Mouse (Mus musculus): Measurements from ENCODE around the gene Ccdc117. TPM values are rescaled to one million over a fixed set of nuclear protein-coding genes. Genes with fewer than 3 reads are reported as not detected.
"Not testable (repeated sequence)": the region's sequence is repeated elsewhere in the genome, so short reads cannot be mapped to it uniquely, and the experiment has no call there.

Ccdc117 gene
- total and polyA plus RNA-seq, 3 experiments, result 6.0 to 25.6 (median 21.7) TPM

DNA sequence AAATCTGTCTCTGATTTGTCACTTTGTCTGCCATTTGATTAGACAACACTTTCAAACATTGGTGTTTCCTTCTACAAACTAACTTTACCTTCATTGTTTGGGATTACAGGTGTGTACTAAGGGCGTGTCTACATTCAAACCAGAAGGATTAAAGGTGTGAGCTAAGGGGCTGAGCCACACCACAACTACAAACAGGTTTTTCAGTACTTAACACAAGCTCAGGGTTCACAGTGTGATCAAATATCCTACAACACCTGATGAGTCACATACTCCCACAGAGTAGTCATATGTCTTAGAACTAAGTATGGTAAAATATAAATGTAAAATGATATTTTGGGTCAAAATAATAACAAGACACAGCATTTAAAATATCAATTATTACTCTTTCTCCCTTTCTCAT is 9.9 kb upstream of the Ccdc117 start:
- no peak overlapping the region for H3K4me3 ChIP-seq
- H3K27ac ChIP-seq, result no peak overlapping the region
- 76% methylated on average over 1 of the region's 1 CpGs for WGBS
- TF ChIP-seq EP300 (IDR thresholded peaks at IDR 0.05; ENCODE audit: insufficient read depth, low read depth, low read length) (no peak), POLR2A (IDR thresholded peaks at IDR 0.05; ENCODE audit: insufficient read depth, low read depth, low read length) (no peak), CTCF (IDR thresholded peaks at IDR 0.05) (no peak)
- H3K36me3 ChIP-seq (ENCODE audit: control insufficient read depth, insufficient read depth, low read length), result no peaks in the 10 kb centered on the region
- H3K27me3 ChIP-seq (ENCODE audit: control insufficient read depth, insufficient read depth, low read length), result no peaks in the 10 kb centered on the region
- H3K79me2 ChIP-seq (replicated peaks; ENCODE audit: control insufficient read depth, insufficient read depth, low read length), result no peaks in the 10 kb centered on the region
- DNase-seq, result no peak
- H3K4me1 ChIP-seq (ENCODE audit: control insufficient read depth, insufficient read depth, low read length), result no peaks in the 10 kb centered on the region
- intact Hi-C loops (cut with DNase I), result no loop called here
- H3K9ac ChIP-seq (ENCODE audit: low read depth, low read length), result no peak overlapping the region

DNA sequence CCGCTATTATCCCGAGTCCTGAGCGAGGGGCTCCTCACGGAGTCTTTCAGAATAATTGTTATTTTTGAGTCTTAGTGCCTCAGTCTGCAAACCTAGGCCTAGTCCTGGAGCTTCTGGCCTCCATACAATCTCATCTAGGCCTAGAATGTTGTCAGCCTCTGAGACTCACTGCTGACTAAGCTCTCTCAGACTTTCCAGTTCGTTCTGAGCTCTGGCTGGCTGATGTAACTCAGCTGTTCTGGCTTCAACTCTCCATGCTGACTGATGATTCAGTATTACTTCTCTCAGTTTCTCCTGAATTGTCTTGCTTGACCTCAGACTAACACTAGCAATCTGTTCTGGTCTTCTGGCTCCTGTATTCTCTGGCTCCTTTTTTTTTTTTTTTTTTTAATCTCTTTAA is 9.4 kb upstream of the Ccdc117 start:
- H3K36me3 ChIP-seq (ENCODE audit: control insufficient read depth, insufficient read depth, low read length), result no peaks in the 10 kb centered on the region
- intact Hi-C loops (cut with DNase I), result no loop called here
- no peak overlapping the region for H3K9ac ChIP-seq (ENCODE audit: low read depth, low read length)
- H3K27me3 ChIP-seq (ENCODE audit: control insufficient read depth, insufficient read depth, low read length), result no peaks in the 10 kb centered on the region
- H3K4me1 ChIP-seq (ENCODE audit: control insufficient read depth, insufficient read depth, low read length), result no peaks in the 10 kb centered on the region
- H3K27ac ChIP-seq, result no peak overlapping the region
- no peak for TF ChIP-seq EP300 (IDR thresholded peaks at IDR 0.05; ENCODE audit: insufficient read depth, low read depth, low read length)
- no peak for TF ChIP-seq POLR2A (IDR thresholded peaks at IDR 0.05; ENCODE audit: insufficient read depth, low read depth, low read length)
- TF ChIP-seq CTCF (IDR thresholded peaks at IDR 0.05), result no peak
- 87% methylated on average over 5 of the region's 5 CpGs for WGBS
- H3K79me2 ChIP-seq (replicated peaks; ENCODE audit: control insufficient read depth, insufficient read depth, low read length), result no peaks in the 10 kb centered on the region
- no peak overlapping the region for H3K4me3 ChIP-seq
- DNase-seq, result no peak

DNA sequence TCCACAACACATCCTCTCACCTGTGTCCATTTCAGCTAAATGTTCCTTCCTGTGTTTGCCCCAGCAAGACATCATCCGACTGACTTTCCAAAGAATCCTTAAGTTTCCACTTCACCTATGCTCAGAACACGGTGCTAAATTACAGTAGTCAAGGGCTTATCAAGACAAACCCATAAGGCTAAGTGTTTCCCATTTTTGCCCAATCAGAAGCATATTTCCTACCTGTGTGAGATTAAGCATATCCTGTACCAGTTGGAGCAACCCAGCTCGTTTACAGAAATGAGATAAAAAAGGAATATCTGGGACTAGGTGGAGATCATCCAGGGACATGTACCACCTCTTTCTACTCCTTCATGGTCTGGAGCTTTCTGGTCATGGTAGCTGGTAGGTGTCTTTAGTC is 4.7 kb upstream of the Ccdc117 start:
- no peaks in the 10 kb centered on the region for H3K27me3 ChIP-seq (ENCODE audit: control insufficient read depth, insufficient read depth, low read length)
- no peak overlapping the region for H3K4me3 ChIP-seq
- H3K27ac ChIP-seq, result no peak overlapping the region
- H3K4me1 ChIP-seq (ENCODE audit: control insufficient read depth, insufficient read depth, low read length), result no peaks in the 10 kb centered on the region
- DNase-seq, result no peak
- 67% methylated on average over 3 of the region's 3 CpGs for WGBS
- TF ChIP-seq CTCF (IDR thresholded peaks at IDR 0.05), result no peak
- no peak for TF ChIP-seq EP300 (IDR thresholded peaks at IDR 0.05; ENCODE audit: insufficient read depth, low read depth, low read length)
- TF ChIP-seq POLR2A (IDR thresholded peaks at IDR 0.05; ENCODE audit: insufficient read depth, low read depth, low read length), result no peak
- no peaks in the 10 kb centered on the region for H3K36me3 ChIP-seq (ENCODE audit: control insufficient read depth, insufficient read depth, low read length)
- H3K79me2 ChIP-seq (replicated peaks; ENCODE audit: control insufficient read depth, insufficient read depth, low read length), result no peaks in the 10 kb centered on the region
- intact Hi-C loops (cut with DNase I), result loop anchor here (10.0 kb wide), 1 partner anchor 338 kb away; no protein-coding TSS in a partner anchor
- H3K9ac ChIP-seq (ENCODE audit: low read depth, low read length), result no peak overlapping the region

DNA sequence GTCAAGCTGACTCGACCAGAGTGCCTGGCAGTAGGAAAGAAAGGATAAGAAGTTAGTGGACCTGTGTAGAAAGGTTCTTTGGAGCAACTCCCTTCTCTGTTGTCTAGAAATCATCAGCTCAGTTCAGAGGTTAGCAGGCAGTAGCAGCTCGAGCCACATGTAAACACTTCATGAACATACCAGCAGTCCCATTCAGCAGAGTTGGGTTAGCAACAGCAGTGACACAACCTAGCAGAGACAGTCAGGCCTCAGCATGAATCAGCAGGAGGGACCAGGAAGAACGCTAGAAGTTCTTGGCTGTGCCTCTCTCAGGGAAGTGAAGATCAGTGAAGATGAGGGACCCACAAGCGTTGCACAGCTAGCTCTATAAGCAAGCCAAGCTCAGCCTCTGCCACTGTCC is 3.5 kb upstream of the Ccdc117 start:
- Histone ChIP-seq H3K79me2 (replicated peaks; ENCODE audit: control insufficient read depth, insufficient read depth, low read length) (0 out of 2 replicates have a peak, but pooled peaks cover 1% of the 10 kb centered on the region), H3K27ac (no peak overlapping the region), H3K4me3 (no peak overlapping the region), H3K36me3 (ENCODE audit: control insufficient read depth, insufficient read depth, low read length) (peaks cover 6% of the 10 kb centered on the region), H3K4me1 (ENCODE audit: control insufficient read depth, insufficient read depth, low read length) (peaks cover under 1% of the 10 kb centered on the region; the same call in 1 of the 2 replicates), H3K9ac (ENCODE audit: low read depth, low read length) (no peak overlapping the region), H3K27me3 (ENCODE audit: control insufficient read depth, insufficient read depth, low read length) (no peaks in the 10 kb centered on the region)
- no peak for TF ChIP-seq EP300 (IDR thresholded peaks at IDR 0.05; ENCODE audit: insufficient read depth, low read depth, low read length)
- TF ChIP-seq POLR2A (IDR thresholded peaks at IDR 0.05; ENCODE audit: insufficient read depth, low read depth, low read length), result no peak
- no peak for TF ChIP-seq CTCF (IDR thresholded peaks at IDR 0.05)
- 65% methylated on average over 4 of the region's 4 CpGs for WGBS
- no peak for DNase-seq
- intact Hi-C loops (cut with DNase I), result loop anchor here (10.0 kb wide), 1 partner anchor 339 kb away; no protein-coding TSS in a partner anchor

DNA sequence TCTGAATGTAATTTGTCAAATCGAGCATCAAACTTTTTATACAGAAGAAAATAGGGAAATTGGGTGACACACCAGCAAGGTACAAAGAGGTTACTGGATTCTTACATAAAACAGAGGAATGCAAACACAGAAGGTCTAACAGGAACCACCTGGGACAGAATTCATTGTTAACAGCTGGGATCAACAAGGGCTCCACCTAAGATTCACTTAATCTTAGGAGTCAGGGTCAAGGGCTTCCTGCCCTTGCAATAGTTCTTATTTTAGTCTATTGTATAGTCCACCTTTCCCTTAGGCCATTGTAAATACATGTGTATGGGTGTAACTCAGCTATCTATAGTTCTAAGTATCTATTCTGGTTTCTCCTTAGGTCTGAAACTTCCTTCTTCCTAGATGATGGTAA is 2.7 kb upstream of the Ccdc117 start:
- not testable (repeated sequence) for H3K4me3 ChIP-seq; H3K79me2 ChIP-seq (replicated peaks; ENCODE audit: control insufficient read depth, insufficient read depth, low read length); H3K27me3 ChIP-seq (ENCODE audit: control insufficient read depth, insufficient read depth, low read length); H3K27ac ChIP-seq; H3K9ac ChIP-seq (ENCODE audit: low read depth, low read length); DNase-seq; H3K4me1 ChIP-seq (ENCODE audit: control insufficient read depth, insufficient read depth, low read length)
- peaks cover 11% of the 10 kb centered on the region for H3K36me3 ChIP-seq (ENCODE audit: control insufficient read depth, insufficient read depth, low read length)
- WGBS, result 50% methylated on average over 1 of the region's 1 CpGs
- intact Hi-C loops (cut with DNase I), result loop anchor here (10.0 kb wide), 1 partner anchor 340 kb away; no protein-coding TSS in a partner anchor

DNA sequence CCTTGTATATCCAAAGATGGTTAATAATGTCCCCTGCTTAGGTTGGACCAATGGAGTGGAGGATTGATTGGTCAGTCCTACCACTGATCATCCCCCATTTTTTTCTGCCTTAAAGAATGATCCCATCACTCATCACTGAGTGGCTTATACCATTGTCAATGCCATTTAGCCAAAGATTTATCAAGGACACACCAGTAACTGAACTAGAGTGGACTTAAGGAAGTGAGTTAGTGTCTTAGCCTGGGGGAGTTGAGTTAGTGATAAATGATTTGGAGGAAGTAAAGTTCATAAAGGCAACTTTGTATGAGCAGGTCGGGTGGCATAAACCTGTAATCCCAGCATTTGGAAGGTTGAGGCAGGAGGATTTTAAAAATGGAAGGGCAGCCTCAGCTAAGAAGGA is 1.3 kb upstream of the Ccdc117 start:
- Histone ChIP-seq H3K27me3 (ENCODE audit: control insufficient read depth, insufficient read depth, low read length) (no peaks in the 10 kb centered on the region), H3K4me1 (ENCODE audit: control insufficient read depth, insufficient read depth, low read length) (peaks cover 5% of the 10 kb centered on the region; the same call in 1 of the 2 replicates), H3K79me2 (replicated peaks; ENCODE audit: control insufficient read depth, insufficient read depth, low read length) (0 out of 2 replicates have a peak, but pooled peaks cover 2% of the 10 kb centered on the region), H3K9ac (ENCODE audit: low read depth, low read length) (no peak overlapping the region), H3K4me3 (no peak overlapping the region), H3K27ac (no peak overlapping the region), H3K36me3 (ENCODE audit: control insufficient read depth, insufficient read depth, low read length) (peaks cover 16% of the 10 kb centered on the region)
- intact Hi-C loops (cut with DNase I), result loop anchor here (10.0 kb wide), 1 partner anchor 342 kb away; no protein-coding TSS in a partner anchor
- no peak for DNase-seq
- 59% methylated on average over 1 of the region's 1 CpGs for WGBS
- TF ChIP-seq POLR2A (IDR thresholded peaks at IDR 0.05; ENCODE audit: insufficient read depth, low read depth, low read length) (no peak), EP300 (IDR thresholded peaks at IDR 0.05; ENCODE audit: insufficient read depth, low read depth, low read length) (no peak), CTCF (IDR thresholded peaks at IDR 0.05) (no peak)

Measured in heart, adult 2 months (tissue).